Mouse (Mus musculus) liver, adult 2 months (tissue): ENCODE data around the gene Aimp2.

Source experiments
- CTCF ChIP-seq: fragments of 200-500 bp; IDR thresholded peaks from 2 replicates; pipeline ENCODE4 v1.5.1; 2011; ENCODE audit warnings: low read depth, low read length, control low read depth
- POLR2A ChIP-seq: fragments of 200-500 bp; IDR thresholded peaks from 2 replicates; pipeline ENCODE4 v1.6.1; 2011; ENCODE audit warnings: low read length, control low read depth; ENCODE audit not compliant: insufficient read depth; ENCODE audit errors: extremely low read depth

- TF ChIP-seq CTCF, result no peak
- TF ChIP-seq POLR2A, result no peak
Measured at GRCm38 (mm10) chr5:143897635-143898330, 11.9 kb downstream of the Aimp2 start, which contains the start of gene Ankrd61.
